ENCODE assay signal across 8 mouse cellular contexts in the genomic region with DNA sequence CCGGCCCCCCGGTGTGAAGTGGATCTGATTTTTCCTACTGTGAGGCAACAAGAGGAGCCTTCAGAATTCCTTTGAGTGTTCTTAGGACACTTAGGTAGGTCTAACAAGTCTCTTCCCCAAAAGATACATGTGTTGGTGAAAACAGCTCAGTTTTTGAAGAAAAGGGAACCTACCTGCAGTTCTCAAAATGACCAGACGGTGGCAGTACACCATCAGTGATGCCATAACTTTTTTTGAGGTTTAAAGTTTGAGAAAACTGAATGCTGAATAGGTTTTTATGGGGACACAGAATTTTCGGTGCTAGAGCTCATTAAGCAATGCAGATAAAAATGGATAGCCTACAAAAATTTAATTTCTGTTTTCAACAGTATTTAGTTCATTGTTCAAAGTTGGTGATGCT.
A peak's percentile ranks its signal among the peaks of the same experiment; 100 is the strongest.
DNase-seq lines count a peak whose midpoint lies in the region; ATAC-seq lines count a peak whose summit lies in the region.

No protein-coding gene starts in this region.

- ATAC-seq in CD4-positive, CD25-positive, alpha-beta regulatory T cell, adult 4 months: no peak
- ATAC-seq in heart, embryonic 16.5 days (replicated peaks; ENCODE audit: extremely low read depth, insufficient read depth, low FRiP score): 0 out of 2 replicates have a peak, but pooled peaks have one; percentile 11

- H3K4me2 ChIP-seq in heart, embryonic 16.5 days (ENCODE audit: low read depth, low read length): peak overlapping the region; percentile 57

- peaks cover 13% of the 10 kb centered on the region for H3K4me1 ChIP-seq in heart, embryonic 16.5 days (ENCODE audit: control insufficient read depth, insufficient read depth, low read length)

- H3K9ac ChIP-seq in heart, embryonic 16.5 days (ENCODE audit: low read length): peak overlapping the region; percentile 51; the same call in 1 of the 2 replicates

- H3K9me3 ChIP-seq in heart, embryonic 16.5 days (replicated peaks; ENCODE audit: control insufficient read depth, low read length): no peaks in the 10 kb centered on the region

- H3K4me3 ChIP-seq in heart, embryonic 16.5 days (ENCODE audit: low read length): peak overlapping the region; percentile 36

- H3K27ac ChIP-seq in heart, embryonic 16.5 days (ENCODE audit: low read length): peak overlapping the region; percentile 72

- no peaks in the 10 kb centered on the region for H3K27me3 ChIP-seq in heart, embryonic 16.5 days (ENCODE audit: control insufficient read depth, insufficient read depth, low read length)
- no peaks in the 10 kb centered on the region; the same call in 1 of the 2 replicates for H3K27me3 ChIP-seq in splenic B cell, adult 2 months (ENCODE audit: control insufficient read depth, insufficient read depth, low read length, poor library complexity, severe bottlenecking)

- H3K36me3 ChIP-seq in heart, embryonic 16.5 days (ENCODE audit: control insufficient read depth, insufficient read depth): no peaks in the 10 kb centered on the region
- no peaks in the 10 kb centered on the region for H3K36me3 ChIP-seq in splenic B cell, adult 2 months (ENCODE audit: control insufficient read depth, insufficient read depth, low read length, poor library complexity, severe bottlenecking)

- DNase-seq in CD4-positive, CD25-positive, alpha-beta regulatory T cell, adult 2 months (ENCODE audit: low read depth, low spot score): peak; percentile 60
- peak; percentile 68 for DNase-seq in adrenal gland, adult 18-20 months (ENCODE audit: low spot score in 2 of 2)
- DNase-seq in embryo, embryonic 9.5 days (ENCODE audit: extremely low spot score): peak; percentile 79
- DNase-seq in layer of hippocampus, postnatal 14 days (ENCODE audit: low spot score in 2 of 2): peak; percentile 78 to 86
- peak; percentile 71 for DNase-seq in mesoderm, embryonic 11.5 days (ENCODE audit: low read depth, low spot score)
- DNase-seq in splenic B cell, adult 2 months (ENCODE audit: low read depth, low spot score): peak; percentile 73

- WGBS in heart, embryonic 16.5 days: 14% methylated on average over 4 of the region's 4 CpGs
